Mouse (Mus musculus) central nervous system, embryonic 18 days (tissue): Measurements from ENCODE around the gene Skint5. TPM values are rescaled to one million over a fixed set of nuclear protein-coding genes. Genes with fewer than 3 reads are reported as not detected.

ENCODE experiments used
- polyA plus RNA-seq: library from polyadenylated mRNA; depleted of rRNA; stranded (reverse); fragments of >200 nt; gene quantifications from 2 replicates; pipeline ENCODE4 v1.2.3, GENCODE M21; 2012; rRNA removed

The Skint5 gene
- not detected in 2 replicates for polyA plus RNA-seq

GRCm38 (mm10) chr4:113999403-113999802 lies at the start of gene Skint5:
Gene Skint5, minus strand, starts transcription at chr4:113999503.

Other genes with a start within 250 kb of the Skint5 start
- not detected in 2 replicates for gene Skint11, start 163.9 kb upstream of the Skint5 start, polyA plus RNA-seq